Mouse (Mus musculus) liver, adult 2 months (tissue): ENCODE data around the gene Lbhd2. TPM values are rescaled to one million over a fixed set of nuclear protein-coding genes. Genes with fewer than 3 reads are reported as not detected.

Experiments
- DNase-seq: peaks from one replicate; pipeline ENCODE4 v3.0.0-alpha.2; 2011; ENCODE audit warnings: low read depth, low spot score; ENCODE audit errors: extremely low read depth
- H3K27ac ChIP-seq: fragments of 200-500 bp; replicated peaks from 2 replicates; pipeline ENCODE4 v1.5.1; 2012; ENCODE audit warnings: low read depth, mild to moderate bottlenecking, control low read depth, inconsistent platforms, low read length; ENCODE audit not compliant: insufficient read depth
- H3K27me3 ChIP-seq: fragments of 200-500 bp; 2 replicates; pipeline ENCODE4 v1.6.1; 2012; ENCODE audit warnings: mild to moderate bottlenecking, moderate library complexity, low read length, inconsistent platforms; ENCODE audit not compliant: control insufficient read depth, insufficient read depth
- H3K36me3 ChIP-seq: fragments of 200-500 bp; 2 replicates; pipeline ENCODE4 v1.6.1; 2012; ENCODE audit warnings: low read length, inconsistent platforms; ENCODE audit not compliant: control insufficient read depth, insufficient read depth
- H3K4me1 ChIP-seq: fragments of 200-500 bp; 2 replicates; pipeline ENCODE4 v1.6.1; 2011; ENCODE audit warnings: low read length; ENCODE audit not compliant: control insufficient read depth, insufficient read depth
- H3K4me3 ChIP-seq: fragments of 200-500 bp; 2 replicates; pipeline ENCODE4 v1.5.1; 2011; ENCODE audit warnings: low read depth, mild to moderate bottlenecking, control low read depth, low read length, moderate library complexity; ENCODE audit not compliant: insufficient read depth
- H3K79me2 ChIP-seq: fragments of 200-500 bp; 2 replicates; pipeline ENCODE4 v1.6.1; 2012; ENCODE audit warnings: inconsistent platforms, mild to moderate bottlenecking, low read length, moderate library complexity; ENCODE audit not compliant: control insufficient read depth, insufficient read depth
- H3K9ac ChIP-seq: fragments of 200-500 bp; 2 replicates; pipeline ENCODE4 v1.6.1; 2012; ENCODE audit warnings: low read depth, mild to moderate bottlenecking, control low read depth, inconsistent platforms, low read length
- CTCF ChIP-seq: fragments of 200-500 bp; IDR thresholded peaks from 2 replicates; pipeline ENCODE4 v1.5.1; 2011; ENCODE audit warnings: low read depth, low read length, control low read depth
- POLR2A ChIP-seq: fragments of 200-500 bp; IDR thresholded peaks from 2 replicates; pipeline ENCODE4 v1.6.1; 2011; ENCODE audit warnings: low read length, control low read depth; ENCODE audit not compliant: insufficient read depth; ENCODE audit errors: extremely low read depth
- WGBS: fragments of 180-500 bp; shearing (Covaris S2); methylation state at CpG from one replicate; pipeline ENCODE4 v1.1.7; 2018; 5-methylcytosine and 5-hydroxymethylcytosine counted together
- polyA plus RNA-seq: library from polyadenylated mRNA; depleted of rRNA; stranded (reverse); fragments of >200 nt; gene quantifications from 2 replicates; pipeline ENCODE4 v1.2.3, GENCODE M21; 2012
- total RNA-seq: library from RNA; depleted of rRNA; stranded (reverse); fragments of >200 nt; gene quantifications from 2 replicates; pipeline ENCODE4 v1.2.3, GENCODE M21; 2014

Lbhd2 gene
- total and polyA plus RNA-seq, 2 experiments, result not detected

DNA sequence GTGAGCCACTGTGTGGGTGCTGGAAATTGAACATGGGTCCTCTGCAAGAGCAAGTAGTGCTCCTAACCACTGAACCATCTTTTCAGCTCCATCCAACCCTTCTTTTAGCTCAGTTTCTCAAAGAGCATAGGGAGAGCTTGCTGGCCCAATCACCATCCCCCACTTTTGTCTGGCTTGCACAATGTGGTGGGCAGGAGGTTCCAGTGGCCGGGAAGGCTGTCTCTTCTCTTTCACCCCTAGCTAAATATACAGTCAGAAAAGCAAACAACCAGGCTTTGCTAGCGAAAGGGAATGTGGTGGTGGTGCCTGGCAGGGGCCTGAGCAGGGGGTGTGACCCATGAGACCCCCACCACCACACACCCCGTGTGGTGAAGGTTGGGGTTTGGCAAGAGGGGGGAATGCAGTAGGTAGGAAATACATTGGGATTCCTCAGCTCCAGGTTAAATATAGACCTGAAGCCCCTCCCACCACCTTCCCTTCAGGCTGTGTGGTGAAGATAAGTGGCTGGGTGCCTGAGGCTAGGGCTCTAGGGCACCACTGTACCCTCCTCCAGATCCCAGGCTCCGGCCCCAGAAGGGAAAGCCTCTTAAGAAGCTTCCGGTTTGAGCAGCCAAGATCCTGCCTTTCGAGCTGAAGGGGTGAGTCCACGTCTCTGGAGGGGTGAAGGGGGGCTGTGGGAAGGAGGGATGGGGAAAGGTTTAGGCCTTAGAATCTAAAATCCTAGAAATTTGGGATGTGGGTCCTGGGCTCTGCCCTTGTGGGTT is 14.5 kb downstream of the Lbhd2 start:
- Histone ChIP-seq H3K27me3 (no peaks in the 10 kb centered on the region), H3K4me3 (no peak overlapping the region), H3K79me2 (no peaks in the 10 kb centered on the region), H3K27ac (no peak overlapping the region), H3K9ac (no peak overlapping the region), H3K4me1 (peaks cover 3% of the 10 kb centered on the region; the same call in 1 of the 2 replicates), H3K36me3 (no peaks in the 10 kb centered on the region)
- TF ChIP-seq POLR2A (no peak), CTCF (no peak)
- no peak for DNase-seq
- 68% methylated on average over 7 of the region's 7 CpGs for WGBS

- Histone ChIP-seq H3K27me3 (no peaks in the 10 kb centered on the region), H3K36me3 (no peaks in the 10 kb centered on the region), H3K9ac (no peak overlapping the region), H3K4me1 (no peaks in the 10 kb centered on the region), H3K79me2 (no peaks in the 10 kb centered on the region), H3K4me3 (no peak overlapping the region), H3K27ac (no peak overlapping the region)
- DNase-seq, result no peak
- WGBS, result 83% methylated on average over 5 of the region's 5 CpGs
- TF ChIP-seq CTCF (no peak), POLR2A (no peak)
These were observed 16.2 kb downstream of the Lbhd2 start for GRCm38 (mm10) chr12:111422852-111423251.

GRCm38 (mm10) chr12:111423570-111424129 is 17.0 kb downstream of the Lbhd2 start:
- Histone ChIP-seq H3K27ac (no peak overlapping the region), H3K4me3 (no peak overlapping the region), H3K4me1 (no peaks in the 10 kb centered on the region), H3K27me3 (no peaks in the 10 kb centered on the region), H3K9ac (no peak overlapping the region), H3K79me2 (no peaks in the 10 kb centered on the region), H3K36me3 (no peaks in the 10 kb centered on the region)
- 78% methylated on average over 43 of the region's 43 CpGs for WGBS
- TF ChIP-seq CTCF (no peak), POLR2A (no peak)
- DNase-seq, result no peak

DNA sequence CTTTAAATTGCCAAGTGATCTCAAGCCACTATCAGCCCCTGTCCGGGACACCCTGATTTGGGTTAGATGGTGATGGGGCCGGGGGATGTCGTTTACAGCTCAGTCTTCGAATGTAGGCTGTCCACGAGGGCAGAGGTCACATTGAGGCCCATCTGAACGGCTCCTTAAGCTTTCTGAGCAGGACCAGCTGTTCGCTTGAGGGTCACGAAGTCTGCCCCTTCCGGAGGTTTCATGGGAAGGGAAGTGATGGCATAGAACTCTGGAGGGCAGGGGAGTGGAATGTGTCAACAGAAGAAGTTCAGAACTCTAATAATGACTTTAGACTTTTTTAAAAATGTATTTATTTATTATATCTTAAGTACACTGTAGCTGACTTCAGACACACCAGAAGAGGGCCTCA is 17.9 kb downstream of the Lbhd2 start:
- no peaks in the 10 kb centered on the region for H3K79me2 ChIP-seq
- no peaks in the 10 kb centered on the region for H3K27me3 ChIP-seq
- no peaks in the 10 kb centered on the region for H3K36me3 ChIP-seq
- 79% methylated on average over 9 of the region's 9 CpGs for WGBS
- DNase-seq, result no peak
- H3K9ac ChIP-seq, result no peak overlapping the region
- H3K4me3 ChIP-seq, result no peak overlapping the region
- TF ChIP-seq POLR2A, result no peak
- H3K27ac ChIP-seq, result no peak overlapping the region
- no peaks in the 10 kb centered on the region for H3K4me1 ChIP-seq

DNA sequence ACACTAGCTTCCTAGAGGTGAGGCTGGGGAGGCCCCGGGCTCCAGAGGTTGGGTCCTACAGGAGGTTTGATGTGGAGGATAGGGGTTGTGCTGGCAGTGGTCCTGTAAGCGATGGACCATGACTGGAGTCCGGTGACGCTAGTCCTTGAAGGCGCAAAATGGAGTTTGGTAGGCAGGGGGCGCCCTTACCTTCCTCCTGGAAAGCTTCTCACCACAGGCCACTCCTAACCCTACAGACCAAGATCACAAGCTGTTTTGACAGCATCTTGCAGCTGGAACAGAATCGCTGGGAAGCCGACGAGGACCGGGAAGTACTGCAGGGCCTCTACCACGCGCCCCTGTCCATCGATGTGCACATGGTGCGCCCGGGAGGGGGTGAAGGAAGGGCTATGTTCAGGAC is 18.6 kb downstream of the Lbhd2 start:
- Histone ChIP-seq H3K4me1 (no peaks in the 10 kb centered on the region), H3K36me3 (no peaks in the 10 kb centered on the region), H3K27ac (no peak overlapping the region), H3K27me3 (no peaks in the 10 kb centered on the region), H3K79me2 (no peaks in the 10 kb centered on the region), H3K9ac (no peak overlapping the region), H3K4me3 (no peak overlapping the region)
- TF ChIP-seq POLR2A, result no peak
- peak; percentile 92 for TF ChIP-seq CTCF
- WGBS, result 24% methylated on average over 15 of the region's 15 CpGs
- DNase-seq, result peak; percentile 58
